Mouse (Mus musculus) stomach, embryonic 15.5 days (tissue): ENCODE measurements around the gene Nmnat3. TPM values are rescaled to one million over a fixed set of nuclear protein-coding genes. Genes with fewer than 3 reads are reported as not detected.
"Not testable (repeated sequence)": the region's sequence is repeated elsewhere in the genome, so short reads cannot be mapped to it uniquely, and the experiment has no call there.

Experiments used
- ATAC-seq: fragments of 200-750 bp; cut with Nextera tagmentation; 2 replicates; pipeline ENCODE4 v1.8.0; 2017; ENCODE audit warnings: low read depth, moderate number of reproducible peaks, moderate TSS enrichment; ENCODE audit not compliant: insufficient read depth, low FRiP score
- H3K27ac ChIP-seq: fragments of 300-500 bp; sonication (generic); 2 replicates; pipeline ENCODE4 v1.5.1; 2015; ENCODE audit warnings: mild to moderate bottlenecking, inconsistent platforms
- H3K27me3 ChIP-seq: fragments of 300-500 bp; sonication (generic); replicated peaks from 2 replicates; pipeline ENCODE4 v1.6.1; 2015; ENCODE audit warnings: inconsistent platforms
- H3K36me3 ChIP-seq: fragments of 300-500 bp; sonication (generic); 2 replicates; pipeline ENCODE4 v1.6.1; 2015; ENCODE audit warnings: inconsistent platforms
- H3K4me1 ChIP-seq: fragments of 300-500 bp; sonication (generic); 2 replicates; pipeline ENCODE4 v1.6.1; 2015; ENCODE audit warnings: inconsistent platforms
- H3K4me2 ChIP-seq: fragments of 300-500 bp; sonication (generic); 2 replicates; pipeline ENCODE4 v1.6.1; 2015; ENCODE audit warnings: mild to moderate bottlenecking, inconsistent platforms
- H3K4me3 ChIP-seq: fragments of 300-500 bp; sonication (generic); replicated peaks from 2 replicates; pipeline ENCODE4 v1.5.1; 2015; ENCODE audit warnings: inconsistent platforms
- H3K9ac ChIP-seq: fragments of 300-500 bp; sonication (generic); 2 replicates; pipeline ENCODE4 v1.6.1; 2015; ENCODE audit warnings: inconsistent platforms
- H3K9me3 ChIP-seq: fragments of 300-500 bp; sonication (generic); 2 replicates; pipeline ENCODE4 v1.6.1; 2016; ENCODE audit warnings: inconsistent platforms
- WGBS: fragments of 180-500 bp; shearing (Covaris S2); methylation state at CpG from one replicate; pipeline ENCODE4 v1.1.7; 2015; 5-methylcytosine and 5-hydroxymethylcytosine counted together
- polyA plus RNA-seq: library from polyadenylated mRNA; unstranded; fragments of >200 nt; fragmentation: Nextera tagmentation; extraction: Ambion mirVana; gene quantifications from 2 replicates; pipeline ENCODE4 v1.2.1, GENCODE M21; 2015

The Nmnat3 gene
- 11.9 and 12.2 TPM in 2 replicates for polyA plus RNA-seq

GRCm38 (mm10) chr9:98287135-98287534 is at the start of gene Nmnat3:
Gene Nmnat3, plus strand, starts transcription at chr9:98287435.
- not testable (repeated sequence) for H3K27ac ChIP-seq, H3K36me3 ChIP-seq, H3K9ac ChIP-seq, H3K9me3 ChIP-seq, H3K27me3 ChIP-seq, ATAC-seq, H3K4me1 ChIP-seq, H3K4me3 ChIP-seq, H3K4me2 ChIP-seq
- 69% methylated on average over 6 of the region's 6 CpGs for WGBS

DNA sequence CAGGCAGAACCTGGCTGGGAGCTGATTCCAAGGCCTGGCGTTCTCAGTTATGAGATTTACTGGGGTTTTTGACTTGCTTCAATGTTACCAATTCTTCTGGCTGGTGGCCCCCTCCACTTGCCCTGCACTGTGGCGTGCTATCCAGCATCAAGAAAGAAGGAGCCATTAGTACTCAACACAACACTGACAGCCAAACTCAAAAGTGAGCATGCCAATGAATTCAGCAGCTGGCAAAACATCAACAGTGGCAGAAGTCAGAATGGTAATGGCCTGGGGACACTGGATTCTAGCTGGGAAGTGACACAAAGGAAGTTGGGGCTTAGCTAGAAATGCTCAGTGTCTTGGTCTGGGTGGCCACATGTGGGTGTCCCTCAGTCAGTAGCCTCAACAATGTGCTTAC is 43.8 kb upstream of the Nmnat3 start:
- no peaks in the 10 kb centered on the region for H3K27me3 ChIP-seq
- WGBS, result 87% methylated on average over 2 of the region's 2 CpGs
- no peak for ATAC-seq
- no peaks in the 10 kb centered on the region for H3K36me3 ChIP-seq
- H3K9ac ChIP-seq, result no peak overlapping the region
- H3K9me3 ChIP-seq, result no peaks in the 10 kb centered on the region
- no peak overlapping the region for H3K27ac ChIP-seq
- no peak overlapping the region for H3K4me3 ChIP-seq
- no peak overlapping the region for H3K4me2 ChIP-seq
- H3K4me1 ChIP-seq, result no peaks in the 10 kb centered on the region

DNA sequence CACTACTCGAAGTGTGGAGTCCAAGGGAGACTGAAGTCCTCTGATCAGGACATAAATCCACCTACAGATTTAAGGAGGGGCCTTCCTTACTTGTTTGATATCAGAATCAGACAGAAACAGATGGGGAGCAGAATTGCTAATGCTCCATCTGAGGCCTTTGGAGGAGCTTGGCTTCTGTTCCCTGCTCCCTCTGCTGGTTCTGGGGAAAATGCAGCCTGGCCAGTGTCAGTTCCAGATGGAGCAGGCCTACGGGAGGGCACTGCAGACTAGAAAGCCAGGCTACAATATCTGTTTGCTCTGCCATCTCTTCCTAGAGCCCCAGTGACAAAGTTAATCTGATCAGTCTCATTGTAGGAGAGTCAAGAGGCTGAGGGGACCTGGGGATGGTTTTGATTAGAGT is 43.0 kb upstream of the Nmnat3 start:
- H3K4me2 ChIP-seq, result no peak overlapping the region
- H3K27me3 ChIP-seq, result no peaks in the 10 kb centered on the region
- no peaks in the 10 kb centered on the region for H3K4me1 ChIP-seq
- H3K27ac ChIP-seq, result no peak overlapping the region
- H3K4me3 ChIP-seq, result no peak overlapping the region
- no peaks in the 10 kb centered on the region for H3K9me3 ChIP-seq
- no peaks in the 10 kb centered on the region for H3K36me3 ChIP-seq
- ATAC-seq, result no peak
- no peak overlapping the region for H3K9ac ChIP-seq
- 36% methylated on average over 2 of the region's 2 CpGs for WGBS

DNA sequence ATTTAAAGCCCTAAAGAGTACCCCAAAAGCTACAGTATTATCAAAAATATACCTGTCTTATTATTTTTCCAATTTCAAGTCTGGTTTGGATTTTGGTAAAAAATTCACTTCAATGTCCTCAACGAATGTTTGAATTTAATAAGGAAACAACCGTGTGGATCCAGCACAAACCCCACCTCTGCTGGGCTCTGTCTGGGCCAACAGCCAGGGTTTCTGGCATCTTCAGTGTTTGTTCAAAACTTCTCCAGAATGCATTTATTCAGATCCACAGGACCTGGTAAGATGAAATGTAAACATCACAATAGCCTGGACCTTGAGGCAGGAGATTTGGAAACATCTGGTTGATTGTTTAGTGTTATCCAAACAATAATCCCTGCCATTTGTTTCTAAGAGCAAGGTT is 42.0 kb upstream of the Nmnat3 start:
- H3K9ac ChIP-seq, result no peak overlapping the region
- WGBS, result 67% methylated on average over 2 of the region's 2 CpGs
- H3K36me3 ChIP-seq, result no peaks in the 10 kb centered on the region
- no peak overlapping the region for H3K27ac ChIP-seq
- no peaks in the 10 kb centered on the region for H3K9me3 ChIP-seq
- no peak overlapping the region for H3K4me3 ChIP-seq
- ATAC-seq, result no peak
- no peaks in the 10 kb centered on the region for H3K4me1 ChIP-seq
- no peaks in the 10 kb centered on the region for H3K27me3 ChIP-seq
- H3K4me2 ChIP-seq, result no peak overlapping the region

DNA sequence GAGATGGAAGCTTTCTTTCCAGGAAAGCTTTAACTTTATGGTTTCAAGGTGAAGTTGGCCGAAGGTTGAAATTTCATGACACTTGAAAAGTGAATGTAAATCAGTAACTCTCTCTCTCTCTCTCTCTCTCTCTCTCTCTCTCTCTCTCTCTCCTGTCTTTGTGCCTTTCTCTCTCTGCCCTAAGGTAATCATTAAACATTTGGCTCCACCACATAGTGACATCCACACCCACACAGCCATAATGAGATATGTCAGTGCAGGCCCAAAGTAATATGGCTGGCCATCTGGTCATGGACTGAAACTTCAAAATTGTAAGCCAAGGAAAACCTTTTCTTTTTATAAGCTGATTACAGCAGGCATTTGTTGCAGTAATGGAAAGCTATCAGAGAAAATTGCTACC is 40.9 kb upstream of the Nmnat3 start:
- no peak for ATAC-seq
- Histone ChIP-seq H3K27me3 (no peaks in the 10 kb centered on the region), H3K9ac (no peak overlapping the region), H3K4me1 (no peaks in the 10 kb centered on the region), H3K4me2 (no peak overlapping the region), H3K9me3 (no peaks in the 10 kb centered on the region), H3K36me3 (no peaks in the 10 kb centered on the region), H3K4me3 (no peak overlapping the region), H3K27ac (no peak overlapping the region)
- 87% methylated on average over 1 of the region's 1 CpGs for WGBS

DNA sequence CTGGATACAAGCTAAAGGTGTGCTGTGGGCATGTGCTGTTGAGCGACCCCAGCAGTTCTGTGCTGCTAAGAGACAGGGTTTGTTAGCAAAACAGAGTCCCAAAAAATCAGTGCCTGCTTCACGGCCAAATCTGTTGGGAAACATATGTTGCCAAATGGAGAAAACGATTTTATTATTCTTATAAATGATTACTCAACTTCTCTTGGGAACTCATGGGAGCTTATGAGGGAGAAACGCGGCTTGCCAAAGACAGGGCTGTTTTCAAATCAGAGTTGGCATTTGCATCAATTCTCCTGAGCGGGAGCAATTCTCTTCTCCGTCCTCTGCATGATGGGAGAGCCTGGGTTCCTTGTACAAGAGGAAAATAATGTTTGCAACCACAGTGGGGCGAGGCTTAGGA is 27.0 kb upstream of the Nmnat3 start:
- H3K27me3 ChIP-seq, result no peaks in the 10 kb centered on the region
- H3K9me3 ChIP-seq, result no peaks in the 10 kb centered on the region
- no peak overlapping the region for H3K4me2 ChIP-seq
- H3K4me3 ChIP-seq, result no peak overlapping the region
- 74% methylated on average over 8 of the region's 8 CpGs for WGBS
- H3K4me1 ChIP-seq, result no peaks in the 10 kb centered on the region
- ATAC-seq, result no peak
- no peak overlapping the region for H3K27ac ChIP-seq
- H3K36me3 ChIP-seq, result no peaks in the 10 kb centered on the region
- no peak overlapping the region for H3K9ac ChIP-seq

DNA sequence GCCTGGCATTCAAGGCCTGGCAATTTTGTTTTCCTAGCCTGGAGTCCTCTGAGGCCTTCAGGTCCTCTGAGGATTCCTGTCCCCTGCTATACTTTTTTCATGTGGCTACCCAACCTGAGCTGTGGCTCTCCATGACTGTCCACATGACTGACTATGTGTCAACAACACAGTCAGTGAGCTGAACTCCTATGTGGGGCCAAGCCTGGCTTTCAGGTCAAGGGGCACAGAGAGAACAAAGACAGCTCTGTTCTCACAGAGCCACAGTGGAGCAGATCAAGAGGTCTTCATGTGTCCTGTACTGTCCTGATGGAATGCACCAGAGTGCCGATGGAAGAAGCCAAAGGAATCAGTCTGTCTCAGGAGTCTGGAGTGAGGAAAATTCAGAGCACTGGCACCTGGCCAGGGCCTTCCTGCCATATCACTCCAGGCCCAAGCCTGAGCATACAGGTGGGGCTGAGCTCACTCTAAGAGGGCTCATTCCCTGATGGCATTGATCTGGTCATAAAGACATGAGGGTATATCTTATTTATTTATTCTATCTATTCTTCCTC is 25.7 kb upstream of the Nmnat3 start:
- ATAC-seq, result 0 out of 2 replicates have a peak, but pooled peaks have one; percentile 22
- Histone ChIP-seq H3K4me2 (no peak overlapping the region), H3K4me3 (no peak overlapping the region), H3K36me3 (no peaks in the 10 kb centered on the region), H3K9me3 (no peaks in the 10 kb centered on the region), H3K9ac (no peak overlapping the region), H3K27ac (no peak overlapping the region), H3K27me3 (no peaks in the 10 kb centered on the region), H3K4me1 (no peaks in the 10 kb centered on the region)
- 28% methylated on average over 1 of the region's 1 CpGs for WGBS

- Histone ChIP-seq H3K27ac (no peak overlapping the region), H3K27me3 (no peaks in the 10 kb centered on the region), H3K9ac (no peak overlapping the region), H3K36me3 (no peaks in the 10 kb centered on the region), H3K4me2 (no peak overlapping the region), H3K4me3 (no peak overlapping the region), H3K9me3 (no peaks in the 10 kb centered on the region), H3K4me1 (no peaks in the 10 kb centered on the region)
- ATAC-seq, result no peak
- 64% methylated on average over 5 of the region's 5 CpGs for WGBS
These were observed 22.3 kb upstream of the Nmnat3 start for GRCm38 (mm10) chr9:98264916-98265315.

GRCm38 (mm10) chr9:98272734-98273133 is 14.5 kb upstream of the Nmnat3 start:
- Histone ChIP-seq H3K9me3 (no peaks in the 10 kb centered on the region), H3K27me3 (no peaks in the 10 kb centered on the region), H3K27ac (no peak overlapping the region), H3K36me3 (no peaks in the 10 kb centered on the region), H3K4me3 (no peak overlapping the region), H3K9ac (no peak overlapping the region), H3K4me2 (no peak overlapping the region), H3K4me1 (no peaks in the 10 kb centered on the region)
- ATAC-seq, result no peak
- WGBS, result 58% methylated on average over 5 of the region's 5 CpGs

DNA sequence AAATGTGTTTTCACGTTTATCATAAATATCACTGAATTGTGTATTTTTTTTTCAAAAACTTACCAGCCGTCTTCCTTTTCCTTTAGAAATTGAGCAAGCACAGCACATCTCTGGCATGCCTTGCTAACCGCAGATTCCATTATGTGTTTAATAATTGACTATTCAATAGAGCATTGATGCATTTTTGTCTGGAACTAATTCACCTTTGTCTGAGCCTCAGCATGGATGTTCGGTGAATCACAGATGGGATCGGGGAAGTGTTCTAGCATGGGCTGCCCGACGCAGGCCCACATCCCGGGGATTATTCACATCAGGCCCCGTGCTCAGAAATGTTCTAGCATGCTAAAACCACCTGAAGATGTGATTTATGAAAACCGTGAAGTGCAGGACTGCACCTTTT is 12.2 kb upstream of the Nmnat3 start:
- Histone ChIP-seq H3K9ac (no peak overlapping the region), H3K4me3 (no peak overlapping the region), H3K4me2 (no peak overlapping the region), H3K4me1 (no peaks in the 10 kb centered on the region), H3K9me3 (no peaks in the 10 kb centered on the region), H3K27ac (no peak overlapping the region), H3K27me3 (0 out of 2 replicates have a peak, but pooled peaks cover 2% of the 10 kb centered on the region), H3K36me3 (no peaks in the 10 kb centered on the region)
- WGBS, result 71% methylated on average over 10 of the region's 10 CpGs
- ATAC-seq, result no peak

DNA sequence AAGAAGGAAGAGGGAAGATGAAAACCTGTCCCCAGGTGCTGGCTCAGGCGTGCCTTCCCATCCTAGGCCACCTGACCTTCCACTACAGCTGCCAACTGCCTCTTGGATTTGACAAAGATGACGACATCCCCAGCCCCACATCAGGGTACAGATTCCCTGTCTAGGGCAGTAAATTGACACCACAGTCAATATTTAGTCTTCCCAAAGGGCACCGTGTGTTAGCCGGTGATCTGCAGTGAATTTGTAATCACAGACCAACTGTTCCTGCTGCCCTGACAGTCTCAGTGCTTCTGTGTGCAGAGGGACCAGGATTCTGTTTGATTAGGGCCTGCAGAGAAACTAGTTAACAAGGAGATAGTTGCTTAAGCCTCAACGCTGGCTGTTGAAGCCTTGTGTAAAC is 7.1 kb upstream of the Nmnat3 start:
- 29% methylated on average over 5 of the region's 5 CpGs for WGBS
- Histone ChIP-seq H3K4me1 (no peaks in the 10 kb centered on the region), H3K27ac (no peak overlapping the region)

DNA sequence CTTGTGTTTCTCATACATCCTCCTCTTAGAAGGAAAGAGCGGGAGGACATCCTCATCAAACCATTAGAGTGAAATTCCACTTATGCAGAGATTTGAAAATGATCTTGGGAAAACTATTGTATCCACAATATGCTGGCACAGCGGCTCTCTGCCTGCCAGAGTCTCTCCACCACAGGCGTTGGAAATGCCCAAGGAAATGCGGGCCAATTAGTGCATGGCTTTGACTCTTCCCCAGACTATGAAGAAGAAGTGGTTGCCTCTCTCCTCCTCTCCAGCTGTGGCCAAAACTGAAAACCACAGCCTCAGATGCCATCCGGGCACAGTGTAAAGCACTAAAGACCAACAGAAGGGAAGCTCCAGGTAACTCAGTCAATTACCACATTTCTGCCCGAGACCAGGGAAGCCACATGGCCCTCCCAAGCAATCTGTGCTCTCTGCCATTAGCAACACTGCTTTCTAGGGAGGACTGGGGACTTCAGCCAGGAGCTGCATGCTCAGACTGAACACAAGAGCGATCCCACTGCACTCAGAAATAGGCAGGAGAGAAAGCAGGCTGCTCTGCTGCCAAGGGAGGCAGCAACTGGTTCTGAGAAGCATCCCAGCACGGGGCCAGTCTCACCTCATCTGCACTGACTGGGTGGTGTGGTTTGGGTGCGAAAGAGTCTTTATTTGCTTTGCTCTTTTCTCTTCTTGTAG is 1.5 kb upstream of the Nmnat3 start:
- Histone ChIP-seq H3K4me2 (no peak overlapping the region), H3K9me3 (no peaks in the 10 kb centered on the region), H3K27ac (no peak overlapping the region), H3K4me1 (no peaks in the 10 kb centered on the region), H3K4me3 (no peak overlapping the region), H3K9ac (no peak overlapping the region), H3K27me3 (no peaks in the 10 kb centered on the region), H3K36me3 (no peaks in the 10 kb centered on the region)
- no peak for ATAC-seq
- 77% methylated on average over 9 of the region's 9 CpGs for WGBS

More for the DNA sequence above, 7.1 kb upstream of the Nmnat3 start:
- no peaks in the 10 kb centered on the region for H3K36me3 ChIP-seq
- H3K9me3 ChIP-seq, result no peaks in the 10 kb centered on the region
- ATAC-seq, result 0 out of 2 replicates have a peak, but pooled peaks have one; percentile 22
- no peak overlapping the region for H3K4me2 ChIP-seq
- H3K9ac ChIP-seq, result no peak overlapping the region
- H3K27me3 ChIP-seq, result 0 out of 2 replicates have a peak, but pooled peaks cover 2% of the 10 kb centered on the region
- no peak overlapping the region for H3K4me3 ChIP-seq
